Mouse (Mus musculus) left cerebral cortex, adult 2 months (tissue): Measurements from ENCODE around the gene Kcnmb1. TPM values are rescaled to one million over a fixed set of nuclear protein-coding genes. Genes with fewer than 3 reads are reported as not detected.

Source experiments
- DNase-seq, 2 experiments: peaks; one replicate each; pipeline ENCODE4 v3.0.0; 2021 to 2022; ENCODE audit warnings: low spot score in 2 of 2, mixed read lengths in 1 of 2; ENCODE audit errors: extremely low spot score in 1 of 2
- H3K27ac ChIP-seq: fragments of 200-600 bp; 2 replicates; pipeline ENCODE4 v1.8.1; 2022
- H3K4me3 ChIP-seq: fragments of 200-600 bp; 2 replicates; pipeline ENCODE4 v1.8.1; 2022
- CTCF ChIP-seq: fragments of 200-600 bp; IDR thresholded peaks from 2 replicates; pipeline ENCODE4 v1.8.1; 2022; ENCODE audit warnings: antibody characterized with exemption, mild to moderate bottlenecking, moderate library complexity
- intact Hi-C: fragments of 180-260 bp; cut with DNase I; formaldehyde crosslinking; loops from one replicate; pipeline ENCODE4 v1.15.1; 2025
- long read RNA-seq, 2 experiments: library from polyadenylated mRNA; stranded (forward); transcript quantifications; one replicate each; pipeline ENCODE4 v2.0.0; 2021; ENCODE audit warnings: borderline mapping rate in 2 of 2
- total RNA-seq, 2 experiments: library from RNA; stranded (reverse); gene quantifications; 2 replicates each; pipeline ENCODE4 v1.2.3; 2021

Gene Kcnmb1
- under 1 TPM; 0.07 to 0.25 TPM for total RNA-seq
- long read RNA-seq, experiment 1 = 0 reads
- long read RNA-seq, experiment 2, full-length matches to known transcripts = 1 of 1 reads
- long read RNA-seq, experiment 2, partial matches to known transcripts = 0 of 1 reads
- long read RNA-seq, experiment 2, other reads (novel, unspliced or antisense) = 0 of 1 reads

- intact Hi-C loops = no loop called here
- Histone ChIP-seq H3K27ac (no peak within 1 kb of the TSS), H3K4me3 (no peak within 1 kb of the TSS)
- no peak for TF ChIP-seq CTCF
- DNase-seq = no peak
Measured at GRCm38 (mm10) chr11:33962688-33963407, at the start of gene Kcnmb1. Gene Kcnmb1 (plus strand): TSS chr11:33963013.

DNA sequence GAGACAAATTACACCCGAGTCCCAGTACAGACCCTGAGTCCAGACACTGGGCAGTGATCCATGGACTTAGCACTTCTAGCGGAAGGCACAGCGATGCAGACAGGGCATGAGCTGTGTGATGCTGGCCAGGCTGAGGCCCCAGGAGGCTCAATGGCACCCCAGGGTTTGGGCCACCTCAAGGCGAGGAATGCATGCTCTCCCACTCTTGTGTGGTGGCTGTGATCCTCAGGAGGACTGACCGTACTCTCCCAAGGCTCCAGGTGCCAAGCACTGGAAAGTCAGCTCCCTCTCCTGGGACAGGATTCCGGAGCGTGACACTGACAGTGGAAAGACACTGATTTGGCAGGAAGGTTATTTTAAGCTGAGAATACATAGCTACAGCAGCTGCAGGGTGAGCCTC is 49.8 kb upstream of the Kcnmb1 start:
- DNase-seq = no peak
- intact Hi-C loops = loop anchor here (10.0 kb wide), 2 partner anchors 338 to 738 kb away; partner anchors contain the start of gene Gabrp
- Histone ChIP-seq H3K4me3 (no peak overlapping the region), H3K27ac (no peak overlapping the region)
- no peak for TF ChIP-seq CTCF

- no peak for DNase-seq
- no peak for TF ChIP-seq CTCF
- intact Hi-C loops = loop anchor here (10.0 kb wide), 2 partner anchors 339 to 739 kb away; partner anchors contain the start of gene Gabrp
- Histone ChIP-seq H3K4me3 (no peak overlapping the region), H3K27ac (no peak overlapping the region)
Measured at GRCm38 (mm10) chr11:33914216-33914615, 48.6 kb upstream of the Kcnmb1 start.

DNA sequence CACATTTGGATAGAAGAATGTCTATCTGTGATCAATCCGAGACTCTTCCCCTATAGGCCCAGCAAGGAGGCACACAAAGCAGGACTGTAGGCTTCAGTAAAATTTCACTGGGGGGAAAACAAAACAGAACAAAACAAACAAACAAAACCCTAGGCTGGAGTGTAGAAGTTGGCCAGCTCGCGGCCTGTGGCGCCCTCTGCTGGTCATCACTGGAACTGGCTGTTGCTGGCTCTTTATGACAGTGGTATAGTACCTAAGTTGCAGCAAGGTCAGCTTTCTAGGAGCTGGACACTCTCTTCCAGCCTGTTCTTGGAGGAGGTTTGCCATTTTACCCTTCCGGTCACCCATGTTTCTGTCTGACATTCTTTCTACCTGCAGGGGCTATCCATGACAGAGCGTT is 45.2 kb upstream of the Kcnmb1 start:
- Histone ChIP-seq H3K4me3 (no peak overlapping the region), H3K27ac (no peak overlapping the region)
- peak; percentile 71 to 79 for DNase-seq
- no peak; the same call in none of the 2 replicates for TF ChIP-seq CTCF
- intact Hi-C loops = loop anchor here (1.0 to 10.0 kb wide), 4 partner anchors 184 to 743 kb away; partner anchors contain the start of gene Gabrp

DNA sequence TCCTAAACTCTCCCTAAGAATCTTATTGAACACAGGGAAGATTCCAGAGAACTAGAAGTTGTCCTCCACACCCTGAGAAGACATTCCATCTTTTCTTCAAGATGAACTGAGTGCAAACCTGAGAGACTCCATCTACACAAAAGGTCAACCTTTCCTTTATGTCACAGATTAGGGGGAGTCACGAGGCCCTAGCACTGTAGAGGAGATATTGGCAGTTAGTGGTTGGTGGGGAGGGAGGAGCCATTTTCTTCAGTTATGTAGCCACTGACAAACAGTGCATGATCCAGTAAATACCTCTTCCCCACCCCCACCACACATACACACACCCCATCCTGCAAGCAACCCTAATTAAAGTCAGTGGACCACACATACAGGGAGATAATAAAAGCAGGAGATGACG is 44.4 kb upstream of the Kcnmb1 start:
- Histone ChIP-seq H3K27ac (no peak overlapping the region), H3K4me3 (no peak overlapping the region)
- no peak for TF ChIP-seq CTCF
- intact Hi-C loops = loop anchor here (10.0 kb wide), 2 partner anchors 344 to 744 kb away; partner anchors contain the start of gene Gabrp
- DNase-seq = no peak

DNA sequence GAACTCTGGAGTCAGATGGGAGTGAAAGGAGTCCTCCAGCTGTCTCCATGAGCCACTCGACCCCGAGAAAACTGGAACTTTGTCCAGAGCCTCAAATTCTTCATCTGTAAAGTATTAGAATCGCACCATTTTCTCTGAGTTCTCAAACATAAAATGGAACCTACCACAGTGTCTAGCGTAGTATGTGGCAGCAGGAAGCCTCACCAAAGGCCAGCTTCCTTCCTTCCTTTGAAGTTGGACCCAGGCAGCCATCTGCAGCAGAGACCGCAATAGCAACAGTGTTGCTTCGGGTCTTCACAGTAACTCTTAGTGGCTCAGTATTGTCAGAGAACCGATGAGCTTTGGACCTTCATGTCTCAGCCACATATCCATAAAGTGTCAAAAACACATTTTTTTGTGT is 43.0 kb upstream of the Kcnmb1 start:
- DNase-seq = no peak
- H3K4me3 ChIP-seq = no peak overlapping the region
- TF ChIP-seq CTCF = no peak
- H3K27ac ChIP-seq = no peak overlapping the region
- intact Hi-C loops = loop anchor here (10.0 kb wide), 3 partner anchors 295 to 745 kb away; partner anchors contain the start of gene Gabrp

GRCm38 (mm10) chr11:33921451-33921850 is 41.4 kb upstream of the Kcnmb1 start:
- intact Hi-C loops = loop anchor here (10.0 kb wide), 1 partner anchor 293 kb away; no protein-coding TSS in a partner anchor
- no peak for DNase-seq
- H3K27ac ChIP-seq = no peak overlapping the region
- no peak overlapping the region for H3K4me3 ChIP-seq
- no peak for TF ChIP-seq CTCF

- no peak for DNase-seq
- TF ChIP-seq CTCF = no peak
- no peak overlapping the region for H3K27ac ChIP-seq
- H3K4me3 ChIP-seq = no peak overlapping the region
- intact Hi-C loops = loop anchor here (10.0 kb wide), 1 partner anchor 292 kb away; no protein-coding TSS in a partner anchor
Measured at GRCm38 (mm10) chr11:33923031-33923430, 39.8 kb upstream of the Kcnmb1 start.

DNA sequence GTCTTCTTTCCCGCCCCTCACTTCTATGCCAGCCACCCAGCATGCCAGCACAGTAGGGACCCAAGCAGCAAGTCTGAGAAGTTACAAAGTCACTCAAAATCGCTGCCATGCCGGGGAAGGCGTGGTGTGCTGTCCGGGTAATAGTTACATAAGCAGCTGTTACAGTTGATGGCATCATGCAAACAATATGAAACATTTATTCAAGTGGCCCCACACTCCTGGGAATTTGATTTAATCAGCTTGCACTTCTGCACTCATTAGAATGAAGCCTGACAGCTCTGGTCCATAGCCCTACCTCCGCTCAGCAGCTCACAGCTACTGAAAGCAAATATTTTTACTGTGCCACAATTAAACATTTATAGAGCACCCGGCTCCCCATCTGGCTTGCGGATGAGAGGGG is 37.0 kb upstream of the Kcnmb1 start:
- intact Hi-C loops = loop anchor here (5.0 to 10.0 kb wide), 2 partner anchors 82 to 289 kb away; no protein-coding TSS in a partner anchor
- TF ChIP-seq CTCF = no peak
- no peak for DNase-seq
- Histone ChIP-seq H3K27ac (no peak overlapping the region), H3K4me3 (no peak overlapping the region)

GRCm38 (mm10) chr11:33926551-33926950 is 36.3 kb upstream of the Kcnmb1 start:
- Histone ChIP-seq H3K27ac (no peak overlapping the region), H3K4me3 (no peak overlapping the region)
- TF ChIP-seq CTCF = no peak
- no peak for DNase-seq
- intact Hi-C loops = loop anchor here (5.0 to 10.0 kb wide), 2 partner anchors 81 to 288 kb away; no protein-coding TSS in a partner anchor

- Histone ChIP-seq H3K4me3 (no peak overlapping the region), H3K27ac (no peak overlapping the region)
- TF ChIP-seq CTCF = no peak
- DNase-seq = no peak
- intact Hi-C loops = loop anchor here (5.0 to 10.0 kb wide), 2 partner anchors 80 to 287 kb away; no protein-coding TSS in a partner anchor
Measured at GRCm38 (mm10) chr11:33927321-33927720, 35.5 kb upstream of the Kcnmb1 start.

GRCm38 (mm10) chr11:33927836-33928235 is 35.0 kb upstream of the Kcnmb1 start:
- no peak for TF ChIP-seq CTCF
- H3K27ac ChIP-seq = no peak overlapping the region
- no peak overlapping the region for H3K4me3 ChIP-seq
- DNase-seq = no peak
- intact Hi-C loops = loop anchor here (5.0 to 10.0 kb wide), 2 partner anchors 79 to 287 kb away; no protein-coding TSS in a partner anchor
